Mouse (Mus musculus) ES-Bruce4 (cell line): Measurements from ENCODE around the gene Cers6.

Experiments used
- CTCF ChIP-seq: IDR thresholded peaks from one replicate; pipeline ENCODE4 v1.8.1; 2011; ENCODE audit warnings: low read depth, low read length
- EP300 ChIP-seq: IDR thresholded peaks from 2 replicates; pipeline ENCODE4 v1.6.1; 2011; ENCODE audit warnings: low read depth, low read length; ENCODE audit not compliant: insufficient read depth

GRCm38 (mm10) chr2:69037362-69037761 is 176.1 kb downstream of the Cers6 start:
- no peak for TF ChIP-seq CTCF
- no peak for TF ChIP-seq EP300
